Mouse (Mus musculus): Measurements from ENCODE around the gene Tead1. TPM values are rescaled to one million over a fixed set of nuclear protein-coding genes. Genes with fewer than 3 reads are reported as not detected.

Tead1 gene
- polyA plus RNA-seq, 1 experiment from 2014 or later, result 7.4 TPM

GRCm38 (mm10) chr7:112851281-112851744, 172.2 kb downstream of the Tead1 start:
- Histone ChIP-seq H3K4me2 (no peak overlapping the region), H3K9ac (ENCODE audit: low read depth, low read length) (no peak overlapping the region), H3K4me1 (replicated peaks; ENCODE audit: control insufficient read depth, insufficient read depth, low read length) (peaks cover 14% of the 10 kb centered on the region), H3K4me3 (ENCODE audit: low read depth, low read length) (no peak overlapping the region), H3K36me3 (ENCODE audit: control insufficient read depth, insufficient read depth, low read length) (no peaks in the 10 kb centered on the region; the same call in 1 of the 2 replicates), H3K9me3 (ENCODE audit: control insufficient read depth, low read length) (no peaks in the 10 kb centered on the region), H3K27me3 (replicated peaks; ENCODE audit: control insufficient read depth, insufficient read depth, low read length) (peaks cover 6% of the 10 kb centered on the region; the same call in 1 of the 2 replicates), H3K27ac (ENCODE audit: low read depth, low read length) (no peak overlapping the region)
- no peak for ATAC-seq (replicated peaks; ENCODE audit: low FRiP score)
- WGBS, result 49% methylated on average over 8 of the region's 8 CpGs
- DNase-seq (ENCODE audit: low spot score), result no peak

GRCm38 (mm10) chr7:112852149-112852839, 173.2 kb downstream of the Tead1 start:
- ATAC-seq (replicated peaks; ENCODE audit: low FRiP score) (no peak), DNase-seq (ENCODE audit: low spot score) (no peak)
- no peaks in the 10 kb centered on the region for H3K9me3 ChIP-seq (ENCODE audit: control insufficient read depth, low read length)
- peaks cover 15% of the 10 kb centered on the region for H3K4me1 ChIP-seq (replicated peaks; ENCODE audit: control insufficient read depth, insufficient read depth, low read length)
- H3K4me2 ChIP-seq, result no peak overlapping the region
- H3K9ac ChIP-seq (ENCODE audit: low read depth, low read length), result no peak overlapping the region
- WGBS, result 77% methylated on average over 7 of the region's 7 CpGs
- peaks cover 6% of the 10 kb centered on the region; the same call in 1 of the 2 replicates for H3K27me3 ChIP-seq (replicated peaks; ENCODE audit: control insufficient read depth, insufficient read depth, low read length)
- no peak overlapping the region for H3K27ac ChIP-seq (ENCODE audit: low read depth, low read length)
- H3K36me3 ChIP-seq (ENCODE audit: control insufficient read depth, insufficient read depth, low read length), result no peaks in the 10 kb centered on the region; the same call in 1 of the 2 replicates
- H3K4me3 ChIP-seq (ENCODE audit: low read depth, low read length), result no peak overlapping the region

GRCm38 (mm10) chr7:112853857-112854256, 174.7 kb downstream of the Tead1 start:
- Histone ChIP-seq H3K9me3 (ENCODE audit: control insufficient read depth, low read length) (no peaks in the 10 kb centered on the region), H3K36me3 (ENCODE audit: control insufficient read depth, insufficient read depth, low read length) (peaks cover 2% of the 10 kb centered on the region; the same call in 1 of the 2 replicates), H3K9ac (ENCODE audit: low read depth, low read length) (no peak overlapping the region), H3K4me1 (replicated peaks; ENCODE audit: control insufficient read depth, insufficient read depth, low read length) (peaks cover 15% of the 10 kb centered on the region), H3K27me3 (replicated peaks; ENCODE audit: control insufficient read depth, insufficient read depth, low read length) (peaks cover 6% of the 10 kb centered on the region; the same call in 1 of the 2 replicates), H3K4me3 (ENCODE audit: low read depth, low read length) (no peak overlapping the region), H3K4me2 (no peak overlapping the region), H3K27ac (ENCODE audit: low read depth, low read length) (no peak overlapping the region)
- ATAC-seq (replicated peaks; ENCODE audit: low FRiP score) (no peak), DNase-seq (ENCODE audit: low spot score) (no peak)
- WGBS, result 61% methylated on average over 4 of the region's 4 CpGs

- Histone ChIP-seq H3K4me2 (no peak overlapping the region), H3K36me3 (ENCODE audit: control insufficient read depth, insufficient read depth, low read length) (peaks cover 2% of the 10 kb centered on the region; the same call in 1 of the 2 replicates), H3K4me1 (replicated peaks; ENCODE audit: control insufficient read depth, insufficient read depth, low read length) (peaks cover 15% of the 10 kb centered on the region), H3K9me3 (ENCODE audit: control insufficient read depth, low read length) (no peaks in the 10 kb centered on the region), H3K4me3 (ENCODE audit: low read depth, low read length) (no peak overlapping the region), H3K9ac (ENCODE audit: low read depth, low read length) (no peak overlapping the region), H3K27ac (ENCODE audit: low read depth, low read length) (no peak overlapping the region), H3K27me3 (replicated peaks; ENCODE audit: control insufficient read depth, insufficient read depth, low read length) (peaks cover 6% of the 10 kb centered on the region; the same call in 1 of the 2 replicates)
- ATAC-seq (replicated peaks; ENCODE audit: low FRiP score), result no peak
- DNase-seq (ENCODE audit: low spot score), result no peak
- WGBS, result 51% methylated on average over 5 of the region's 5 CpGs
Measured at GRCm38 (mm10) chr7:112854516-112854915, 175.4 kb downstream of the Tead1 start.

- H3K9ac ChIP-seq (ENCODE audit: low read depth, low read length), result no peak overlapping the region
- WGBS, result 65% methylated on average over 6 of the region's 6 CpGs
- peaks cover 15% of the 10 kb centered on the region for H3K4me1 ChIP-seq (replicated peaks; ENCODE audit: control insufficient read depth, insufficient read depth, low read length)
Measured at GRCm38 (mm10) chr7:112855419-112855818, 176.3 kb downstream of the Tead1 start.

GRCm38 (mm10) chr7:112856121-112856571, 177.0 kb downstream of the Tead1 start:
- 39% methylated on average over 7 of the region's 7 CpGs for WGBS
- Histone ChIP-seq H3K4me3 (ENCODE audit: low read depth, low read length) (no peak overlapping the region), H3K4me2 (no peak overlapping the region), H3K27me3 (replicated peaks; ENCODE audit: control insufficient read depth, insufficient read depth, low read length) (peaks cover 6% of the 10 kb centered on the region; the same call in 1 of the 2 replicates), H3K9ac (ENCODE audit: low read depth, low read length) (no peak overlapping the region), H3K4me1 (replicated peaks; ENCODE audit: control insufficient read depth, insufficient read depth, low read length) (peaks cover 13% of the 10 kb centered on the region), H3K36me3 (ENCODE audit: control insufficient read depth, insufficient read depth, low read length) (peaks cover 2% of the 10 kb centered on the region; the same call in 1 of the 2 replicates), H3K9me3 (ENCODE audit: control insufficient read depth, low read length) (no peaks in the 10 kb centered on the region), H3K27ac (ENCODE audit: low read depth, low read length) (no peak overlapping the region; the same call in 1 of the 2 replicates)
- DNase-seq (ENCODE audit: low spot score) (no peak), ATAC-seq (replicated peaks; ENCODE audit: low FRiP score) (no peak)

More at GRCm38 (mm10) chr7:112855419-112855818, 176.3 kb downstream of the Tead1 start:
- ATAC-seq (replicated peaks; ENCODE audit: low FRiP score) (no peak), DNase-seq (ENCODE audit: low spot score) (no peak)
- no peak overlapping the region for H3K4me2 ChIP-seq
- H3K27me3 ChIP-seq (replicated peaks; ENCODE audit: control insufficient read depth, insufficient read depth, low read length), result peaks cover 6% of the 10 kb centered on the region; the same call in 1 of the 2 replicates
- no peaks in the 10 kb centered on the region for H3K9me3 ChIP-seq (ENCODE audit: control insufficient read depth, low read length)
- no peak overlapping the region for H3K4me3 ChIP-seq (ENCODE audit: low read depth, low read length)
- peaks cover 2% of the 10 kb centered on the region; the same call in 1 of the 2 replicates for H3K36me3 ChIP-seq (ENCODE audit: control insufficient read depth, insufficient read depth, low read length)
- no peak overlapping the region for H3K27ac ChIP-seq (ENCODE audit: low read depth, low read length)

- Histone ChIP-seq H3K27me3 (replicated peaks; ENCODE audit: control insufficient read depth, insufficient read depth, low read length) (peaks cover 8% of the 10 kb centered on the region; the same call in 1 of the 2 replicates), H3K4me3 (ENCODE audit: low read depth, low read length) (no peak overlapping the region), H3K4me2 (no peak overlapping the region), H3K9me3 (ENCODE audit: control insufficient read depth, low read length) (no peaks in the 10 kb centered on the region), H3K27ac (ENCODE audit: low read depth, low read length) (no peak overlapping the region; the same call in 1 of the 2 replicates), H3K36me3 (ENCODE audit: control insufficient read depth, insufficient read depth, low read length) (peaks cover 2% of the 10 kb centered on the region; the same call in 1 of the 2 replicates), H3K9ac (ENCODE audit: low read depth, low read length) (no peak overlapping the region), H3K4me1 (replicated peaks; ENCODE audit: control insufficient read depth, insufficient read depth, low read length) (peaks cover 9% of the 10 kb centered on the region; the same call in 1 of the 2 replicates)
- ATAC-seq (replicated peaks; ENCODE audit: low FRiP score) (no peak), DNase-seq (ENCODE audit: low spot score) (no peak)
- 81% methylated on average over 10 of the region's 10 CpGs for WGBS
Measured at GRCm38 (mm10) chr7:112856583-112856982, 177.5 kb downstream of the Tead1 start.

GRCm38 (mm10) chr7:112859887-112860286, 180.8 kb downstream of the Tead1 start:
- no peaks in the 10 kb centered on the region for H3K9me3 ChIP-seq (ENCODE audit: control insufficient read depth, low read length)
- 51% methylated on average over 6 of the region's 6 CpGs for WGBS
- H3K9ac ChIP-seq (ENCODE audit: low read depth, low read length), result no peak overlapping the region
- no peak overlapping the region for H3K27ac ChIP-seq (ENCODE audit: low read depth, low read length)
- H3K27me3 ChIP-seq (replicated peaks; ENCODE audit: control insufficient read depth, insufficient read depth, low read length), result peaks cover 6% of the 10 kb centered on the region; the same call in 1 of the 2 replicates
- ATAC-seq (replicated peaks; ENCODE audit: low FRiP score) (no peak), DNase-seq (ENCODE audit: low spot score) (no peak)
- peaks cover 4% of the 10 kb centered on the region; the same call in 1 of the 2 replicates for H3K4me1 ChIP-seq (replicated peaks; ENCODE audit: control insufficient read depth, insufficient read depth, low read length)
- no peak overlapping the region for H3K4me2 ChIP-seq
- no peak overlapping the region for H3K4me3 ChIP-seq (ENCODE audit: low read depth, low read length)
- peaks cover 15% of the 10 kb centered on the region; the same call in 1 of the 2 replicates for H3K36me3 ChIP-seq (ENCODE audit: control insufficient read depth, insufficient read depth, low read length)

Measured in liver, embryonic 11.5 days (tissue).